Mouse (Mus musculus) neural tube, embryonic 11.5 days (tissue): ENCODE results near the gene Lypd4. TPM values are rescaled to one million over a fixed set of nuclear protein-coding genes. Genes with fewer than 3 reads are reported as not detected.
A peak's percentile ranks its signal among the peaks of the same experiment; 100 is the strongest.

Source experiments
- ATAC-seq: fragments of 200-750 bp; cut with Nextera tagmentation; 2 replicates; pipeline ENCODE4 v1.8.0; 2017; ENCODE audit warnings: moderate number of reproducible peaks, mild to moderate bottlenecking, moderate TSS enrichment, moderate library complexity; ENCODE audit not compliant: insufficient read depth, low FRiP score, low TSS enrichment
- DNase-seq: peaks from one replicate; pipeline ENCODE4 v3.0.0-alpha.2; 2015; ENCODE audit warnings: low spot score
- H3K27ac ChIP-seq: fragments of 300-500 bp; sonication (generic); 2 replicates; pipeline ENCODE4 v1.5.1; 2014; ENCODE audit warnings: low read depth, mild to moderate bottlenecking, low read length
- H3K27me3 ChIP-seq: fragments of 300-500 bp; sonication (generic); 2 replicates; pipeline ENCODE4 v1.6.1; 2014; ENCODE audit warnings: mild to moderate bottlenecking, low read length, mixed read lengths; ENCODE audit not compliant: control insufficient read depth, insufficient read depth
- H3K36me3 ChIP-seq: fragments of 300-500 bp; sonication (generic); 2 replicates; pipeline ENCODE4 v1.6.1; 2014; ENCODE audit warnings: mild to moderate bottlenecking, low read length, moderate library complexity, mixed read lengths; ENCODE audit not compliant: control insufficient read depth, insufficient read depth
- H3K4me1 ChIP-seq: fragments of 300-500 bp; sonication (generic); 2 replicates; pipeline ENCODE4 v1.6.1; 2014; ENCODE audit warnings: low read length, mixed read lengths; ENCODE audit not compliant: control insufficient read depth, insufficient read depth
- H3K4me2 ChIP-seq: fragments of 300-500 bp; sonication (generic); 2 replicates; pipeline ENCODE4 v1.6.1; 2014; ENCODE audit warnings: low read depth, mild to moderate bottlenecking, moderate library complexity
- H3K4me3 ChIP-seq: fragments of 300-500 bp; sonication (generic); 2 replicates; pipeline ENCODE4 v1.5.1; 2014; ENCODE audit warnings: low read depth, low read length
- H3K9ac ChIP-seq: fragments of 300-500 bp; sonication (generic); 2 replicates; pipeline ENCODE4 v1.6.1; 2014; ENCODE audit warnings: mild to moderate bottlenecking, low read length
- H3K9me3 ChIP-seq: fragments of 300-500 bp; sonication (generic); 2 replicates; pipeline ENCODE4 v1.6.1; 2016; ENCODE audit warnings: low read length; ENCODE audit not compliant: control insufficient read depth
- WGBS: fragments of 180-500 bp; shearing (Covaris S2); extraction: QIAGEN DNeasy Blood & Tissue Kit; methylation state at CpG from one replicate; pipeline ENCODE4 v1.1.7; 2014; 5-methylcytosine and 5-hydroxymethylcytosine counted together
- polyA plus RNA-seq: library from polyadenylated mRNA; unstranded; fragments of >200 nt; fragmentation: Nextera tagmentation; extraction: Ambion mirVana; gene quantifications from 2 replicates; pipeline ENCODE4 v1.2.1, GENCODE M21; 2014

Lypd4 gene
- polyA plus RNA-seq, 1 experiment from 2014 or later, result not detected

DNA sequence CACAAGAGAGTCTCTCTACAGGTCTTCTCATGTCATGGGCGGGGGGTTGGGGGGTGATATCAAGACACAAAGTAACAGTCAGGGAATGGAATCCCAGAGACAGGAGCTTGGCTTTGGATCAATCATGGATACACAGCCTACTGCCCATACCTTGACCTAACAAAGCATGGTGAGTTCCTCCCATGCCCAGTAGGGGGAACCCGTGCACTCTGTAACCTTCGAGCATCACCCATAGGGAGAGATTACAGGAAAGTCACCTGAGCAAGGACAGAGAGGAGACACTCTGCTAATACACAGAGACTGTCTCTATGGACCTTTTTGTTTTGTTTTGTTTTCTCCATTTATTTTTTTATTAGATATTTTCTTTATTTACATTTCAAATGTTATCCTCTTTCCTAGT, 52.2 kb downstream of the Lypd4 start:
- H3K4me1 ChIP-seq, result no peaks in the 10 kb centered on the region
- peak; percentile 58; the same call in 1 of the 2 replicates for ATAC-seq
- 7% methylated on average over 3 of the region's 3 CpGs for WGBS
- H3K4me2 ChIP-seq, result no peak overlapping the region
- peak; percentile 76 for DNase-seq
- no peaks in the 10 kb centered on the region for H3K27me3 ChIP-seq
- no peak overlapping the region for H3K27ac ChIP-seq
- H3K36me3 ChIP-seq, result no peaks in the 10 kb centered on the region
- no peak overlapping the region for H3K4me3 ChIP-seq
- no peaks in the 10 kb centered on the region for H3K9me3 ChIP-seq
- H3K9ac ChIP-seq, result no peak overlapping the region

Other genes with a start within 250 kb of the Lypd4 start
- gene Lypd3, start 233.4 kb downstream of the Lypd4 start, polyA plus RNA-seq, result 0.76 and 0.99 TPM in 2 replicates
- gene Tex101, start 193.3 kb downstream of the Lypd4 start, polyA plus RNA-seq, result not detected in 2 replicates
- gene BC049730, start 160.7 kb downstream of the Lypd4 start, polyA plus RNA-seq, result not detected in 2 replicates
- gene Gm4763, start 143.0 kb downstream of the Lypd4 start, polyA plus RNA-seq, result not detected in 2 replicates
- not detected in 2 replicates for gene Cd177, start 109.6 kb downstream of the Lypd4 start, polyA plus RNA-seq
- not detected in 2 replicates for gene Ceacam10, start 92.7 kb downstream of the Lypd4 start, polyA plus RNA-seq
- 21.0 and 23.9 TPM in 2 replicates for gene Gm9844, start 7.7 kb downstream of the Lypd4 start, polyA plus RNA-seq
- not detected in 2 replicates for gene Dmrtc2, start 116 bp upstream of the Lypd4 start, polyA plus RNA-seq
- gene Rps19, start 14.4 kb upstream of the Lypd4 start, polyA plus RNA-seq, result 1,782 and 1,828 TPM in 2 replicates
- 0.27 TPM in 1 of 2 replicates, not detected in the other for gene Cd79a, start 27.4 kb upstream of the Lypd4 start, polyA plus RNA-seq
- 52.3 and 56.5 TPM in 2 replicates for gene Arhgef1, start 33.0 kb upstream of the Lypd4 start, polyA plus RNA-seq
- gene Gm4881, start 74.6 kb upstream of the Lypd4 start, polyA plus RNA-seq, result 0.28 and 0.86 TPM in 2 replicates
- gene Rabac1, start 102.8 kb upstream of the Lypd4 start, polyA plus RNA-seq, result 111 and 118 TPM in 2 replicates
- 50.6 and 59.9 TPM in 2 replicates for gene Atp1a3, start 136.0 kb upstream of the Lypd4 start, polyA plus RNA-seq
- 8.9 and 9.6 TPM in 2 replicates for gene Grik5, start 202.4 kb upstream of the Lypd4 start, polyA plus RNA-seq
- 29.3 and 29.6 TPM in 2 replicates for gene Zfp574, start 202.6 kb upstream of the Lypd4 start, polyA plus RNA-seq